Mouse (Mus musculus): Measurements from ENCODE around the gene 5730455P16Rik. TPM values are rescaled to one million over a fixed set of nuclear protein-coding genes. Genes with fewer than 3 reads are reported as not detected.
"Not testable (repeated sequence)": the region's sequence is repeated elsewhere in the genome, so short reads cannot be mapped to it uniquely, and the experiment has no call there.

The 5730455P16Rik gene
- polyA plus RNA-seq (2015; fragmentation: Nextera tagmentation; extraction: Ambion mirVana): 17.1 and 18.2 TPM in 2 replicates

- ATAC-seq (replicated peaks; ENCODE audit: low FRiP score, low read depth): peak; percentile 77
- H3K36me3 ChIP-seq (ENCODE audit: insufficient read depth, low read length): peaks cover 15% of the 10 kb centered on the region; the same call in 1 of the 2 replicates
- H3K9ac ChIP-seq (ENCODE audit: low read depth, low read length): peak within 1 kb of the TSS; percentile 94
- H3K4me2 ChIP-seq (ENCODE audit: low read length): peak within 1 kb of the TSS; percentile 91
- no peaks in the 10 kb centered on the region for H3K9me3 ChIP-seq (replicated peaks; ENCODE audit: low read length)
- peak; percentile 89 for DNase-seq (ENCODE audit: low spot score)
- peak within 1 kb of the TSS; percentile 95 for H3K4me3 ChIP-seq (replicated peaks; ENCODE audit: low read depth, low read length)
- no peak for TF ChIP-seq CTCF (IDR thresholded peaks at IDR 0.05; ENCODE audit: low read depth)
- peak within 1 kb of the TSS; percentile 77 for H3K27ac ChIP-seq
- WGBS: 2% methylated on average over 33 of the region's 43 CpGs
- H3K27me3 ChIP-seq (ENCODE audit: insufficient read depth, low read length): no peaks in the 10 kb centered on the region
- 0 out of 2 replicates have a peak, but pooled peaks cover 6% of the 10 kb centered on the region for H3K4me1 ChIP-seq (replicated peaks; ENCODE audit: insufficient read depth, low read length)
Measured at GRCm38 (mm10) chr11:80377712-80378451, at the start of gene 5730455P16Rik. 5730455P16Rik (minus strand) TSS chr11:80378034.

- H3K9ac ChIP-seq (ENCODE audit: low read depth, low read length); H3K4me2 ChIP-seq (ENCODE audit: low read length); H3K4me3 ChIP-seq (replicated peaks; ENCODE audit: low read depth, low read length); H3K4me1 ChIP-seq (replicated peaks; ENCODE audit: insufficient read depth, low read length); DNase-seq (ENCODE audit: low spot score); H3K9me3 ChIP-seq (replicated peaks; ENCODE audit: low read length); ATAC-seq (replicated peaks; ENCODE audit: low FRiP score, low read depth); H3K36me3 ChIP-seq (ENCODE audit: insufficient read depth, low read length); H3K27me3 ChIP-seq (ENCODE audit: insufficient read depth, low read length); H3K27ac ChIP-seq: not testable (repeated sequence)
- 79% methylated on average over 16 of the region's 16 CpGs for WGBS
Measured at GRCm38 (mm10) chr11:80426029-80426813, 48.4 kb upstream of the 5730455P16Rik start.

GRCm38 (mm10) chr11:80425247-80425778 lies 47.5 kb upstream of the 5730455P16Rik start:
- DNase-seq (ENCODE audit: low spot score): no peak
- Histone ChIP-seq H3K4me3 (replicated peaks; ENCODE audit: low read depth, low read length) (no peak overlapping the region), H3K27ac (no peak overlapping the region), H3K9me3 (replicated peaks; ENCODE audit: low read length) (no peaks in the 10 kb centered on the region), H3K36me3 (ENCODE audit: insufficient read depth, low read length) (no peaks in the 10 kb centered on the region), H3K4me1 (replicated peaks; ENCODE audit: insufficient read depth, low read length) (no peaks in the 10 kb centered on the region), H3K27me3 (ENCODE audit: insufficient read depth, low read length) (no peaks in the 10 kb centered on the region), H3K4me2 (ENCODE audit: low read length) (no peak overlapping the region), H3K9ac (ENCODE audit: low read depth, low read length) (no peak overlapping the region)
- WGBS: 65% methylated on average over 5 of the region's 5 CpGs
- no peak for ATAC-seq (replicated peaks; ENCODE audit: low FRiP score, low read depth)
- TF ChIP-seq CTCF (IDR thresholded peaks at IDR 0.05; ENCODE audit: low read depth): no peak

GRCm38 (mm10) chr11:80424691-80425090 lies 46.9 kb upstream of the 5730455P16Rik start:
- Histone ChIP-seq H3K27me3 (ENCODE audit: insufficient read depth, low read length) (no peaks in the 10 kb centered on the region), H3K4me2 (ENCODE audit: low read length) (no peak overlapping the region), H3K27ac (no peak overlapping the region), H3K9ac (ENCODE audit: low read depth, low read length) (no peak overlapping the region), H3K4me3 (replicated peaks; ENCODE audit: low read depth, low read length) (no peak overlapping the region), H3K4me1 (replicated peaks; ENCODE audit: insufficient read depth, low read length) (no peaks in the 10 kb centered on the region), H3K36me3 (ENCODE audit: insufficient read depth, low read length) (no peaks in the 10 kb centered on the region), H3K9me3 (replicated peaks; ENCODE audit: low read length) (no peaks in the 10 kb centered on the region)
- no peak for ATAC-seq (replicated peaks; ENCODE audit: low FRiP score, low read depth)
- no peak for DNase-seq (ENCODE audit: low spot score)
- TF ChIP-seq CTCF (IDR thresholded peaks at IDR 0.05; ENCODE audit: low read depth): no peak
- 85% methylated on average over 2 of the region's 2 CpGs for WGBS

- no peaks in the 10 kb centered on the region for H3K27me3 ChIP-seq (ENCODE audit: insufficient read depth, low read length)
- H3K27ac ChIP-seq: no peak overlapping the region
- H3K4me1 ChIP-seq (replicated peaks; ENCODE audit: insufficient read depth, low read length): no peaks in the 10 kb centered on the region
- no peak for TF ChIP-seq CTCF (IDR thresholded peaks at IDR 0.05; ENCODE audit: low read depth)
- 0 out of 2 replicates have a peak, but pooled peaks cover 5% of the 10 kb centered on the region for H3K9me3 ChIP-seq (replicated peaks; ENCODE audit: low read length)
- H3K36me3 ChIP-seq (ENCODE audit: insufficient read depth, low read length): no peaks in the 10 kb centered on the region
- no peak overlapping the region for H3K9ac ChIP-seq (ENCODE audit: low read depth, low read length)
- no peak for ATAC-seq (replicated peaks; ENCODE audit: low FRiP score, low read depth)
- H3K4me2 ChIP-seq (ENCODE audit: low read length): no peak overlapping the region
- no peak overlapping the region for H3K4me3 ChIP-seq (replicated peaks; ENCODE audit: low read depth, low read length)
- 87% methylated on average over 7 of the region's 7 CpGs for WGBS
- DNase-seq (ENCODE audit: low spot score): no peak
Measured at GRCm38 (mm10) chr11:80421421-80422047, 43.7 kb upstream of the 5730455P16Rik start.

Measured in kidney, postnatal 0 days (tissue).